Mouse (Mus musculus) myocyte (in vitro differentiated cells): Measurements from ENCODE around the gene Ranbp17. TPM values are rescaled to one million over a fixed set of nuclear protein-coding genes. Genes with fewer than 3 reads are reported as not detected.

Source experiments
- H3K27me3 ChIP-seq: one replicate; pipeline ENCODE4 v1.6.1; 2011; ENCODE audit not compliant: control insufficient read depth, insufficient read depth, insufficient read length
- H3K36me3 ChIP-seq: one replicate; pipeline ENCODE4 v1.6.1; 2011; ENCODE audit not compliant: control insufficient read depth, insufficient read depth
- H3K4me2 ChIP-seq: one replicate; pipeline ENCODE4 v1.6.1; 2011; ENCODE audit warnings: low read depth, control low read depth
- H3K4me3 ChIP-seq: one replicate; pipeline ENCODE4 v1.5.1; 2011; ENCODE audit warnings: mild to moderate bottlenecking, control low read depth, moderate library complexity
- H3K79me2 ChIP-seq: one replicate; pipeline ENCODE4 v1.6.1; 2011; ENCODE audit not compliant: control insufficient read depth, insufficient read depth
- H3ac ChIP-seq: one replicate; pipeline ENCODE4 v1.6.1; 2011; ENCODE audit not compliant: control insufficient read depth, insufficient read length
- CEBPB ChIP-seq: IDR thresholded peaks from 2 replicates; pipeline ENCODE4 v1.6.1; 2011; ENCODE audit warnings: mild to moderate bottlenecking, moderate library complexity; ENCODE audit not compliant: poor library complexity, insufficient read depth, severe bottlenecking
- E2F4 ChIP-seq: IDR thresholded peaks from one replicate; pipeline ENCODE4 v1.6.1; 2011; ENCODE audit warnings: mild to moderate bottlenecking, control low read depth, moderate library complexity; ENCODE audit not compliant: insufficient read depth
- MAX ChIP-seq: IDR thresholded peaks from one replicate; pipeline ENCODE4 v1.6.1; 2011; ENCODE audit warnings: low read depth, mild to moderate bottlenecking, control low read depth
- MYOD1 ChIP-seq, 3 experiments: IDR thresholded peaks; one replicate each; pipeline ENCODE4 v1.6.1; 2011; ENCODE audit warnings: control low read depth in 2 of 3, low read depth in 2 of 3, mild to moderate bottlenecking in 2 of 3, moderate library complexity in 1 of 3; ENCODE audit not compliant: insufficient read length in 2 of 3, control insufficient read depth in 1 of 3
- MYOG ChIP-seq, 3 experiments: IDR thresholded peaks; one replicate each; pipeline ENCODE4 v1.6.1; 2011; ENCODE audit warnings: control low read depth in 2 of 3, low read depth in 2 of 3, mild to moderate bottlenecking in 2 of 3; ENCODE audit not compliant: insufficient read length in 2 of 3, control insufficient read depth in 1 of 3, insufficient read depth in 1 of 3
- POLR2A ChIP-seq: IDR thresholded peaks from one replicate; pipeline ENCODE4 v1.6.1; 2011; ENCODE audit warnings: low read depth, mild to moderate bottlenecking, control low read depth, moderate library complexity; ENCODE audit not compliant: insufficient read length
- POLR2AphosphoS2 ChIP-seq: IDR thresholded peaks from one replicate; pipeline ENCODE4 v1.6.1; 2011; ENCODE audit warnings: low read depth, control low read depth; ENCODE audit not compliant: insufficient read length
- REST ChIP-seq: IDR thresholded peaks from one replicate; pipeline ENCODE4 v1.6.1; 2011; ENCODE audit warnings: mild to moderate bottlenecking, control low read depth, moderate library complexity; ENCODE audit not compliant: insufficient read depth, insufficient read length
- SRF ChIP-seq: IDR thresholded peaks from one replicate; pipeline ENCODE4 v1.6.1; 2011; ENCODE audit warnings: low read depth; ENCODE audit not compliant: control insufficient read depth, insufficient read length
- TCF12 ChIP-seq: IDR thresholded peaks from one replicate; pipeline ENCODE4 v1.6.1; 2011; ENCODE audit warnings: mild to moderate bottlenecking, control low read depth; ENCODE audit not compliant: poor library complexity, insufficient read depth, severe bottlenecking
- TCF3 ChIP-seq: IDR thresholded peaks from one replicate; pipeline ENCODE4 v1.6.1; 2011; ENCODE audit warnings: low read depth, control low read depth; ENCODE audit not compliant: insufficient read length
- USF1 ChIP-seq: IDR thresholded peaks from one replicate; pipeline ENCODE4 v1.6.1; 2011; ENCODE audit warnings: low read depth, mild to moderate bottlenecking, control low read depth, moderate library complexity
- polyA plus RNA-seq: library from polyadenylated mRNA; unstranded; fragments of >200 nt; fragmentation: generic; extraction: Trizol; gene quantifications from one replicate; pipeline ENCODE4 v1.2.1, GENCODE M21; 2012; ENCODE audit warnings: missing spikeins

Ranbp17 gene
- polyA plus RNA-seq, 1 experiment, result not detected

DNA sequence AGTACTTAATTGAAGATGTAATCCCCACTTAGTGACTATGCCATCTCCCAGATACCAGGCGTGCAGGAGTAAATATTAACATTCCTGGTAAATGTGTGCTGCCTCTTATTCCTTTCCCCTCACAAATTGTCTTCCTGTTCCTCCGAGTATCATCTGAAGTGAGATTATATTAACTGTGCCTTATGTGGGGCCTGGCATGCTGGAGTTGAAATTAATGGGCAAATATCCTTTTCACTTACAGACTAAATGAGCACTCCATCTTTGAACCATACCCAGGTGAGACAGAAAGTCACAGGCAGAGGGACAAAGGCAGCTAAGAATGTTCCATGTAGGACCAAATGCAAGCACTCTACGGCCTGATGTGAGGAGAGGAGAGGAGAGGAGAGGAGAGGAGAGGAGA, 337.8 kb downstream of the Ranbp17 start:
- no peak overlapping the region for H3ac ChIP-seq
- TF ChIP-seq USF1 (no peak), CEBPB (no peak), POLR2AphosphoS2 (no peak), MYOD1 (IDR thresholded peaks at IDR 0.05; ENCODE audit: control insufficient read depth in 1 of 3, insufficient read length in 2 of 3, low read depth in 2 of 3) (no peak), TCF12 (no peak), SRF (no peak), MAX (no peak), E2F4 (no peak), TCF3 (no peak), POLR2A (no peak), MYOG (IDR thresholded peaks at IDR 0.05; ENCODE audit: control insufficient read depth in 1 of 3, insufficient read depth in 1 of 3, insufficient read length in 2 of 3, low read depth in 2 of 3) (no peak), REST (no peak)
- no peaks in the 10 kb centered on the region for H3K79me2 ChIP-seq
- H3K4me3 ChIP-seq, result no peak overlapping the region
- H3K4me2 ChIP-seq, result no peak overlapping the region
- no peaks in the 10 kb centered on the region for H3K36me3 ChIP-seq
- H3K27me3 ChIP-seq, result peaks cover 42% of the 10 kb centered on the region

- Histone ChIP-seq H3K79me2 (no peaks in the 10 kb centered on the region), H3K36me3 (no peaks in the 10 kb centered on the region), H3K4me3 (no peak overlapping the region), H3K4me2 (no peak overlapping the region), H3K27me3 (peaks cover 28% of the 10 kb centered on the region), H3ac (no peak overlapping the region)
- TF ChIP-seq REST (no peak), MYOD1 (IDR thresholded peaks at IDR 0.05; ENCODE audit: control insufficient read depth in 1 of 3, insufficient read length in 2 of 3, low read depth in 2 of 3) (no peak), POLR2A (no peak), CEBPB (no peak)
Measured at GRCm38 (mm10) chr11:33170489-33170888, 343.1 kb downstream of the Ranbp17 start.

- TF ChIP-seq SRF (peak; percentile 28), POLR2A (peak; percentile 92), TCF12 (no peak), TCF3 (no peak), CEBPB (no peak), MYOD1 (IDR thresholded peaks at IDR 0.05; ENCODE audit: control insufficient read depth in 1 of 3, insufficient read length in 2 of 3, low read depth in 2 of 3) (no peak), USF1 (no peak), REST (no peak), MYOG (IDR thresholded peaks at IDR 0.05; ENCODE audit: control insufficient read depth in 1 of 3, insufficient read depth in 1 of 3, insufficient read length in 2 of 3, low read depth in 2 of 3) (no peak), E2F4 (no peak), MAX (no peak), POLR2AphosphoS2 (peak; percentile 96)
- Histone ChIP-seq H3K4me3 (peak within 1 kb of the TSS; percentile 99), H3K4me2 (peak within 1 kb of the TSS; percentile 90), H3K36me3 (peaks cover 38% of the 10 kb centered on the region), H3K79me2 (peaks cover 49% of the 10 kb centered on the region), H3ac (peak within 1 kb of the TSS; percentile 56), H3K27me3 (peaks cover 5% of the 10 kb centered on the region)
Measured at GRCm38 (mm10) chr11:33162998-33163506, 350.5 kb downstream of the Ranbp17 start, which contains the start of gene Npm1. Gene Npm1, minus strand, starts transcription at chr11:33163206.

GRCm38 (mm10) chr11:33162211-33162997, 351.1 kb downstream of the Ranbp17 start:
- Histone ChIP-seq H3K79me2 (peaks cover 54% of the 10 kb centered on the region), H3K27me3 (peaks cover 1% of the 10 kb centered on the region), H3K4me2 (peak overlapping the region; percentile 67), H3K4me3 (peak overlapping the region; percentile 99), H3ac (peak overlapping the region; percentile 56), H3K36me3 (peaks cover 44% of the 10 kb centered on the region)
- TF ChIP-seq POLR2AphosphoS2, result peak; percentile 51
- TF ChIP-seq MAX, result peak; percentile 94
- TF ChIP-seq USF1, result peak; percentile 86
- no peak for TF ChIP-seq MYOD1 (IDR thresholded peaks at IDR 0.05; ENCODE audit: control insufficient read depth in 1 of 3, insufficient read length in 2 of 3, low read depth in 2 of 3)

Other genes with a start within 250 kb of the Ranbp17 start
- not detected for gene Gm12117, start 237.0 kb downstream of the Ranbp17 start, polyA plus RNA-seq
- gene Gabrp, start 65.2 kb upstream of the Ranbp17 start, polyA plus RNA-seq, result not detected
- not detected for gene D130052B06Rik, start 85.6 kb upstream of the Ranbp17 start, polyA plus RNA-seq